Mouse (Mus musculus) midbrain, embryonic 13.5 days (tissue): ENCODE measurements around the gene Ltbp1. TPM values are rescaled to one million over a fixed set of nuclear protein-coding genes. Genes with fewer than 3 reads are reported as not detected.

Experiments used
- ATAC-seq: fragments of 200-750 bp; cut with Nextera tagmentation; 2 replicates; pipeline ENCODE4 v1.8.0; 2017; ENCODE audit warnings: mild to moderate bottlenecking, moderate TSS enrichment, moderate library complexity
- H3K27ac ChIP-seq: fragments of 300-500 bp; sonication (generic); 2 replicates; pipeline ENCODE4 v1.5.1; 2015; ENCODE audit warnings: inconsistent platforms, mild to moderate bottlenecking, moderate library complexity
- H3K27me3 ChIP-seq: fragments of 300-500 bp; sonication (generic); 2 replicates; pipeline ENCODE4 v1.6.1; 2015; ENCODE audit warnings: mild to moderate bottlenecking, inconsistent platforms
- H3K36me3 ChIP-seq: fragments of 300-500 bp; sonication (generic); 2 replicates; pipeline ENCODE4 v1.6.1; 2015; ENCODE audit warnings: mild to moderate bottlenecking, inconsistent platforms
- H3K4me1 ChIP-seq: fragments of 300-500 bp; sonication (generic); replicated peaks from 2 replicates; pipeline ENCODE4 v1.6.1; 2015; ENCODE audit warnings: inconsistent platforms
- H3K4me2 ChIP-seq: fragments of 300-500 bp; sonication (generic); replicated peaks from 2 replicates; pipeline ENCODE4 v1.6.1; 2015; ENCODE audit warnings: moderate library complexity, mild to moderate bottlenecking, inconsistent platforms
- H3K4me3 ChIP-seq: fragments of 300-500 bp; sonication (generic); replicated peaks from 2 replicates; pipeline ENCODE4 v1.5.1; 2015; ENCODE audit warnings: mild to moderate bottlenecking, inconsistent platforms
- H3K9ac ChIP-seq: fragments of 300-500 bp; sonication (generic); replicated peaks from 2 replicates; pipeline ENCODE4 v1.6.1; 2015; ENCODE audit warnings: mild to moderate bottlenecking, inconsistent platforms
- H3K9me3 ChIP-seq: fragments of 300-500 bp; sonication (generic); 2 replicates; pipeline ENCODE4 v1.6.1; 2016; ENCODE audit warnings: mild to moderate bottlenecking, inconsistent platforms
- WGBS: fragments of 180-500 bp; shearing (Covaris S2); methylation state at CpG from one replicate; pipeline ENCODE4 v1.1.7; 2015; 5-methylcytosine and 5-hydroxymethylcytosine counted together
- polyA plus RNA-seq: library from polyadenylated mRNA; unstranded; fragments of >200 nt; fragmentation: Nextera tagmentation; extraction: Ambion mirVana; gene quantifications from 2 replicates; pipeline ENCODE4 v1.2.1, GENCODE M21; 2015

Gene Ltbp1
- 2.6 and 2.7 TPM in 2 replicates for polyA plus RNA-seq

DNA sequence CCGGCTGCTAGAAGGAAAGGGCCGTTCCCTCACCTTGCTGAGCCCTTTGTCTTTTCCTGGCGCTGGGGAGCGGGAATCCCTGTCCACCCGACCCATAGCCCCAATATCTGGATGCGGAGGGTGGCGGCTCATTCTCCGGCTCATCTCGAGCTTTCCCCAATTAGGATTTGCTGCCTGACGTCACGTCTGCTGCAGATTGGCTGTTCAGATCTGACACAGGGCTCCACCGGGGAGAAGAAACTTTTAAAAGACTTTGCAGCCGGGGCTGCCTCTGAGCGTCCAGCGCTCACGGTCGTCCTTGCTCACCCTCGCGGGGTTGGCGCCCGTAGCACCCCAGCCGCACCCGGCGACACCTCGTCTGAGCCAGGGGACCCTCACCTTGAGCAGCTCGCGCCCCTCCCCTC is at the start of gene Ltbp1:
TSS of gene Ltbp1 (plus strand) at position 288 of the 404 bp plus-strand sequence.
- Histone ChIP-seq H3K27ac (peak within 1 kb of the TSS; percentile 60; the same call in 1 of the 2 replicates), H3K27me3 (peaks cover 11% of the 10 kb centered on the region; the same call in 1 of the 2 replicates), H3K36me3 (no peaks in the 10 kb centered on the region), H3K9me3 (no peaks in the 10 kb centered on the region), H3K4me1 (peaks cover 9% of the 10 kb centered on the region), H3K9ac (peak within 1 kb of the TSS; percentile 78), H3K4me3 (peak within 1 kb of the TSS; percentile 86), H3K4me2 (peak within 1 kb of the TSS; percentile 100)
- peak; percentile 81 for ATAC-seq
- WGBS: under 1% methylated on average over 27 of the region's 27 CpGs

- Histone ChIP-seq H3K27me3 (no peaks in the 10 kb centered on the region), H3K9me3 (no peaks in the 10 kb centered on the region), H3K27ac (no peak overlapping the region), H3K9ac (no peak overlapping the region), H3K4me2 (no peak overlapping the region), H3K4me1 (no peaks in the 10 kb centered on the region), H3K4me3 (no peak overlapping the region), H3K36me3 (no peaks in the 10 kb centered on the region)
- no peak for ATAC-seq
- WGBS: 46% methylated on average over 6 of the region's 6 CpGs
Measured at GRCm38 (mm10) chr17:74959481-74960245, 45.7 kb upstream of the Ltbp1 start.

- H3K36me3 ChIP-seq: no peaks in the 10 kb centered on the region
- 94% methylated on average over 8 of the region's 8 CpGs for WGBS
- H3K4me3 ChIP-seq: no peak overlapping the region
- H3K27ac ChIP-seq: no peak overlapping the region
- H3K9ac ChIP-seq: no peak overlapping the region
- no peak for ATAC-seq
- H3K4me2 ChIP-seq: no peak overlapping the region
- H3K4me1 ChIP-seq: peaks cover 8% of the 10 kb centered on the region
- H3K9me3 ChIP-seq: no peaks in the 10 kb centered on the region
- no peaks in the 10 kb centered on the region for H3K27me3 ChIP-seq
Measured at GRCm38 (mm10) chr17:74963222-74963621, 42.1 kb upstream of the Ltbp1 start.

- Histone ChIP-seq H3K27me3 (no peaks in the 10 kb centered on the region), H3K9me3 (no peaks in the 10 kb centered on the region), H3K27ac (no peak overlapping the region), H3K4me3 (no peak overlapping the region), H3K36me3 (no peaks in the 10 kb centered on the region), H3K4me1 (peaks cover 14% of the 10 kb centered on the region), H3K9ac (no peak overlapping the region), H3K4me2 (no peak overlapping the region)
- ATAC-seq: no peak
- WGBS: 90% methylated on average over 3 of the region's 3 CpGs
Measured at GRCm38 (mm10) chr17:74963861-74964260, 41.5 kb upstream of the Ltbp1 start.

- ATAC-seq: no peak
- H3K27me3 ChIP-seq: no peaks in the 10 kb centered on the region
- no peaks in the 10 kb centered on the region for H3K9me3 ChIP-seq
- H3K4me3 ChIP-seq: no peak overlapping the region
- whole genome bisulfite sequencing: 34% methylated on average over 7 of the region's 7 CpGs
- H3K9ac ChIP-seq: no peak overlapping the region
- peaks cover 20% of the 10 kb centered on the region for H3K4me1 ChIP-seq
- H3K36me3 ChIP-seq: no peaks in the 10 kb centered on the region
- no peak overlapping the region for H3K4me2 ChIP-seq
- H3K27ac ChIP-seq: no peak overlapping the region
Measured at GRCm38 (mm10) chr17:74967298-74967848, 38.0 kb upstream of the Ltbp1 start.

- no peak for ATAC-seq
- Histone ChIP-seq H3K36me3 (no peaks in the 10 kb centered on the region), H3K9ac (no peak overlapping the region), H3K4me1 (peaks cover 20% of the 10 kb centered on the region), H3K27me3 (no peaks in the 10 kb centered on the region), H3K9me3 (no peaks in the 10 kb centered on the region), H3K27ac (no peak overlapping the region), H3K4me3 (no peak overlapping the region), H3K4me2 (no peak overlapping the region)
- 51% methylated on average over 9 of the region's 9 CpGs for WGBS
Measured at GRCm38 (mm10) chr17:74968152-74968712, 37.1 kb upstream of the Ltbp1 start.

DNA sequence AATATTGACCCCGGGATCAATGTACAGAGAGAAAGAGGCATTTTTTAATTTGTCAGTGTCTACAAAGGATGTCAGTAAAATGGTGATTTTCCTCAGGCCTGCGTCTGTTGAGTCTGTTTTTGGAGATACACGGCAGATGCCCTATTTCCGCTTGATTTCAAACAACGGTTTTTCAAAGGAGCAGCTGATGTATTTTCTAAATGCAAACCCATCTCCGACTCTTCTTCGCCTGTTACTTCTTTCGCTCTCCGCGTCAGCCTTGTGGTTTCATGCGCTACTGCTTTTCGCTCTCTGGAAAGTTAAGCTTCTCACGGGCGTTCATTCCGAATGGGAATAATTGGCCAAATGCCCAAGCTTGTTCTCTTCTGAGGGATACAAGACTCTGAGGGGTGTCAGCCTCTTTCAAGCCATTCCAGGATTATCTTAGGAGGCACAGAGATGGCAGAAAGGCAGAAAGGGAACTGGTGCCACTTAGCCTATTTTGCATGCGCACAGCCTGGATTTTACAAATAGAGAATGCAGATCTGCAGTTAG is 36.6 kb upstream of the Ltbp1 start:
- peak; percentile 62 for ATAC-seq

DNA sequence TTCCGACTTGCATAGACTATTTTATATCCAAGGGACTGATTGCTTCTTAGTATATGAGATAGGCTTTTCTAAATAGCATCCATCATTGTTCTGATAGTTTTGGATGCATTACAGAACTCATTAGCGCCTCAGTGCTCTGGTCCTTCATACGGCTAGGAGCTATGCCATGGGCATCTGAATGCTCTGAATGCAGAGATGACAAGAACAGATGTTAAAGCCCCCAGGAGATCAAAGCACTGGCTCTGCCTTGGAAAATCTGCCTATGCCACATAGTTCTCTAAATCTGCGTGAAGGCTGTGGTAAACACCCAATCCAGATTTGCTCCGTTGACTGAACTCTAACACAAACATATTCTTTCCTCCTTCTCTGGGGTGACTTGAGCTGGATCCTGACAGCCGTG is 30.2 kb upstream of the Ltbp1 start:
- Histone ChIP-seq H3K36me3 (no peaks in the 10 kb centered on the region), H3K9me3 (no peaks in the 10 kb centered on the region), H3K4me1 (peaks cover 9% of the 10 kb centered on the region; the same call in 1 of the 2 replicates), H3K4me3 (no peak overlapping the region), H3K9ac (no peak overlapping the region), H3K4me2 (no peak overlapping the region), H3K27me3 (no peaks in the 10 kb centered on the region), H3K27ac (no peak overlapping the region)
- no peak for ATAC-seq
- WGBS: 63% methylated on average over 6 of the region's 6 CpGs

More for the DNA sequence above, 36.6 kb upstream of the Ltbp1 start:
- peaks cover 20% of the 10 kb centered on the region for H3K4me1 ChIP-seq
- no peak overlapping the region for H3K4me3 ChIP-seq
- no peak overlapping the region for H3K9ac ChIP-seq
- no peaks in the 10 kb centered on the region for H3K9me3 ChIP-seq
- H3K27me3 ChIP-seq: no peaks in the 10 kb centered on the region
- H3K36me3 ChIP-seq: no peaks in the 10 kb centered on the region
- H3K27ac ChIP-seq: no peak overlapping the region
- H3K4me2 ChIP-seq: 0 out of 2 replicates have a peak overlapping the region, but pooled peaks have one; percentile 11
- WGBS: 43% methylated on average over 16 of the region's 16 CpGs

- ATAC-seq: peak; percentile 68; the same call in 1 of the 2 replicates
Measured at GRCm38 (mm10) chr17:74976167-74976985, 29.0 kb upstream of the Ltbp1 start.

DNA sequence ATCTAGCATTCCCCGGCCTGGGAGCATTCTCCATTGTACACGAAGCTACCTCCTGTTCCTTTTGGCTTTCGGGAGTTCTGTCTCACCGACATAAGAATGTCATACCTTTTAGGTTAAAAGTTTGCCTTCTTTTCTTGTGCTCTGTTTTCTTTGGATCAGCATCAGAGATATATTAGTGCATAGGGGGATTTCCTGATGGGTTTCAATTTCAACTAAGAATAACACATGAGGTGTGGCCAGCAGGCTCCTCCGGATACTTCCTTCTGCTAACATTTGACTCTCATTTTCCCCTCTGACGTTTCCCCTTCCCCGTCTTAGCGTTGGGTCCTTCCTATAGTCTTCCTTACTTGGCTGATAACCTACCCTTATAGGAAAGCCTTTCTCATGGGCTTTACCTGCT is 25.6 kb upstream of the Ltbp1 start:
- WGBS: 93% methylated on average over 8 of the region's 8 CpGs
- no peaks in the 10 kb centered on the region for H3K36me3 ChIP-seq
- H3K4me3 ChIP-seq: no peak overlapping the region
- peaks cover 3% of the 10 kb centered on the region; the same call in 1 of the 2 replicates for H3K9me3 ChIP-seq
- H3K9ac ChIP-seq: no peak overlapping the region
- H3K27ac ChIP-seq: no peak overlapping the region
- no peak for ATAC-seq
- H3K27me3 ChIP-seq: no peaks in the 10 kb centered on the region
- peaks cover 9% of the 10 kb centered on the region; the same call in 1 of the 2 replicates for H3K4me1 ChIP-seq
- H3K4me2 ChIP-seq: no peak overlapping the region

More at GRCm38 (mm10) chr17:74976167-74976985, 29.0 kb upstream of the Ltbp1 start:
- no peaks in the 10 kb centered on the region for H3K36me3 ChIP-seq
- no peak overlapping the region for H3K9ac ChIP-seq
- no peaks in the 10 kb centered on the region for H3K27me3 ChIP-seq
- H3K9me3 ChIP-seq: peaks cover 3% of the 10 kb centered on the region; the same call in 1 of the 2 replicates
- H3K4me1 ChIP-seq: peaks cover 9% of the 10 kb centered on the region; the same call in 1 of the 2 replicates
- H3K4me2 ChIP-seq: no peak overlapping the region
- 52% methylated on average over 8 of the region's 8 CpGs for WGBS
- H3K4me3 ChIP-seq: no peak overlapping the region
- no peak overlapping the region for H3K27ac ChIP-seq

DNA sequence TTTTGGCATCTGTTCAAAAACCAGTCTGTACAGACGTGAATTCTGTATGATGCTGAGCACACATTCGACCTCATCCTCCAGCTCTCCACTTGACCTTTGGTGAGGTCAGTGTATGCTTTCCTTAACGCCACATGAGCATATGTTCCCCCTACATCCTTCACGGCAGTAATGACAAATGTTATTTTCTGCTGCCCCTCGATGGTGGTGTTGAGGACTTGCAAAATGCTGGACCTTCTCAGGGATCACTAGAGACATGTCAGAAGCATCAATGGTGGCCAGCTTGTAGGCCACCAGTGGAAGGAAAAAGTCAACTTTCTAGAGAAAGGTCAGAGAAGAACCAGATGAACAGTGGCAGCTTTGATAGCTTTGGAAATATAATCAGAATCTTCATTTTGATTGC is 23.7 kb upstream of the Ltbp1 start:
- H3K27me3 ChIP-seq: no peaks in the 10 kb centered on the region
- no peak overlapping the region for H3K4me2 ChIP-seq
- H3K9ac ChIP-seq: no peak overlapping the region
- WGBS: 89% methylated on average over 5 of the region's 5 CpGs
- H3K4me1 ChIP-seq: 0 out of 2 replicates have a peak, but pooled peaks cover under 1% of the 10 kb centered on the region
- H3K9me3 ChIP-seq: peaks cover 3% of the 10 kb centered on the region; the same call in 1 of the 2 replicates
- H3K4me3 ChIP-seq: no peak overlapping the region
- H3K27ac ChIP-seq: no peak overlapping the region
- no peaks in the 10 kb centered on the region for H3K36me3 ChIP-seq
- no peak for ATAC-seq
